Mouse (Mus musculus) forebrain, postnatal 0 days (tissue): ENCODE results near the gene Rab5if. TPM values are rescaled to one million over a fixed set of nuclear protein-coding genes. Genes with fewer than 3 reads are reported as not detected.

Experiments used
- ATAC-seq: fragments of 200-750 bp; cut with Nextera tagmentation; 2 replicates; pipeline ENCODE4 v1.8.0; 2017; ENCODE audit warnings: mild to moderate bottlenecking, moderate library complexity
- DNase-seq: peaks from one replicate; pipeline ENCODE4 v3.0.0-alpha.2; 2015
- H3K27ac ChIP-seq: fragments of 300-500 bp; sonication (generic); 2 replicates; pipeline ENCODE4 v1.5.1; 2014; ENCODE audit warnings: low read depth, mild to moderate bottlenecking, antibody characterized with exemption, low read length, moderate library complexity, mixed read lengths
- H3K27me3 ChIP-seq: fragments of 300-500 bp; sonication (generic); 2 replicates; pipeline ENCODE4 v1.6.1; 2014; ENCODE audit warnings: mild to moderate bottlenecking, low read length, mixed read lengths; ENCODE audit not compliant: insufficient read depth
- H3K36me3 ChIP-seq: fragments of 300-500 bp; sonication (generic); 2 replicates; pipeline ENCODE4 v1.6.1; 2014; ENCODE audit warnings: mild to moderate bottlenecking, moderate library complexity; ENCODE audit not compliant: insufficient read depth
- H3K4me1 ChIP-seq: fragments of 300-500 bp; sonication (generic); 2 replicates; pipeline ENCODE4 v1.6.1; 2014; ENCODE audit warnings: antibody characterized with exemption; ENCODE audit not compliant: insufficient read depth
- H3K4me2 ChIP-seq: fragments of 300-500 bp; sonication (generic); 2 replicates; pipeline ENCODE4 v1.6.1; 2014; ENCODE audit warnings: low read depth, mild to moderate bottlenecking, moderate library complexity
- H3K4me3 ChIP-seq: fragments of 300-500 bp; sonication (generic); 2 replicates; pipeline ENCODE4 v1.5.1; 2014; ENCODE audit warnings: low read depth, low read length, mixed read lengths
- H3K9ac ChIP-seq: fragments of 300-500 bp; sonication (generic); 2 replicates; pipeline ENCODE4 v1.6.1; 2014; ENCODE audit warnings: mild to moderate bottlenecking
- H3K9me3 ChIP-seq: fragments of 300-500 bp; sonication (generic); 2 replicates; pipeline ENCODE4 v1.6.1; 2016; ENCODE audit warnings: low read length
- CTCF ChIP-seq: sonication (generic); IDR thresholded peaks from 2 replicates; pipeline ENCODE4 v1.5.1; 2016; ENCODE audit warnings: antibody characterized with exemption, control low read depth, low read depth
- WGBS: fragments of 180-500 bp; shearing (Covaris S2); extraction: QIAGEN DNeasy Blood & Tissue Kit; methylation state at CpG from one replicate; pipeline ENCODE4 v1.1.7; 2014; 5-methylcytosine and 5-hydroxymethylcytosine counted together
- polyA plus RNA-seq: library from polyadenylated mRNA; unstranded; fragments of >200 nt; fragmentation: Nextera tagmentation; extraction: Ambion mirVana; gene quantifications from 2 replicates; pipeline ENCODE4 v1.2.1, GENCODE M21; 2015
- total RNA-seq: library from RNA; depleted of rRNA; stranded (reverse); fragments of >200 nt; gene quantifications from 2 replicates; pipeline ENCODE4 v1.2.3, GENCODE M21; 2014

Gene Rab5if
- total and polyA plus RNA-seq, 2 experiments from 2014 or later, result 123 to 154 TPM

- H3K4me1 ChIP-seq, result no peaks in the 10 kb centered on the region
- H3K4me2 ChIP-seq, result no peak overlapping the region
- H3K9ac ChIP-seq, result no peak overlapping the region
- H3K4me3 ChIP-seq, result no peak overlapping the region
- no peak overlapping the region for H3K27ac ChIP-seq
- no peaks in the 10 kb centered on the region for H3K36me3 ChIP-seq
- DNase-seq (no peak), ATAC-seq (no peak)
- no peaks in the 10 kb centered on the region for H3K9me3 ChIP-seq
- no peaks in the 10 kb centered on the region for H3K27me3 ChIP-seq
- TF ChIP-seq CTCF, result no peak
- 61% methylated on average over 6 of the region's 6 CpGs for WGBS
These were observed 24.1 kb upstream of the Rab5if start for GRCm38 (mm10) chr2:156838839-156839238.

- no peaks in the 10 kb centered on the region for H3K4me1 ChIP-seq
- no peaks in the 10 kb centered on the region for H3K9me3 ChIP-seq
- no peaks in the 10 kb centered on the region for H3K36me3 ChIP-seq
- DNase-seq (peak; percentile 72), ATAC-seq (peak; percentile 75)
- peak within 1 kb of the TSS; percentile 51 for H3K9ac ChIP-seq
- H3K4me3 ChIP-seq, result peak within 1 kb of the TSS; percentile 59
- H3K27me3 ChIP-seq, result no peaks in the 10 kb centered on the region
- H3K27ac ChIP-seq, result peak within 1 kb of the TSS; percentile 24
- peak within 1 kb of the TSS; percentile 96 for H3K4me2 ChIP-seq
- 4% methylated on average over 54 of the region's 61 CpGs for WGBS
- no peak for TF ChIP-seq CTCF
These were observed 23.4 kb upstream of the Rab5if start, which contains the start of gene Tgif2 for GRCm38 (mm10) chr2:156839319-156840191. Gene Tgif2 (plus strand): TSS chr2:156840007.

- TF ChIP-seq CTCF, result no peak
- Histone ChIP-seq H3K4me1 (no peaks in the 10 kb centered on the region), H3K27me3 (no peaks in the 10 kb centered on the region), H3K4me3 (peak overlapping the region; percentile 59), H3K27ac (peak overlapping the region; percentile 24), H3K9ac (peak overlapping the region; percentile 51), H3K9me3 (no peaks in the 10 kb centered on the region), H3K4me2 (peak overlapping the region; percentile 96), H3K36me3 (no peaks in the 10 kb centered on the region)
- WGBS, result 3% methylated on average over 60 of the region's 79 CpGs
- DNase-seq, result no peak
- peak; percentile 35 for ATAC-seq
These were observed 22.5 kb upstream of the Rab5if start for GRCm38 (mm10) chr2:156840301-156841027.

- Histone ChIP-seq H3K4me2 (peak overlapping the region; percentile 96), H3K9me3 (no peaks in the 10 kb centered on the region), H3K36me3 (no peaks in the 10 kb centered on the region), H3K27ac (peak overlapping the region; percentile 24), H3K4me3 (peak overlapping the region; percentile 59), H3K9ac (peak overlapping the region; percentile 51), H3K27me3 (no peaks in the 10 kb centered on the region), H3K4me1 (no peaks in the 10 kb centered on the region)
- peak; percentile 57 for ATAC-seq
- peak; percentile 54 for DNase-seq
- WGBS, result under 1% methylated on average over 40 of the region's 42 CpGs
- no peak for TF ChIP-seq CTCF
These were observed 21.7 kb upstream of the Rab5if start for GRCm38 (mm10) chr2:156841028-156841840.

GRCm38 (mm10) chr2:156841841-156842706 is 20.9 kb upstream of the Rab5if start:
- Histone ChIP-seq H3K4me3 (peak overlapping the region; percentile 59), H3K36me3 (no peaks in the 10 kb centered on the region), H3K27me3 (no peaks in the 10 kb centered on the region), H3K4me1 (no peaks in the 10 kb centered on the region), H3K4me2 (peak overlapping the region; percentile 96), H3K9me3 (no peaks in the 10 kb centered on the region), H3K27ac (no peak overlapping the region), H3K9ac (no peak overlapping the region)
- no peak for ATAC-seq
- 0 out of 2 replicates have a peak, but pooled peaks have one; percentile 2 for TF ChIP-seq CTCF
- DNase-seq, result peak; percentile 68
- WGBS, result 10% methylated on average over 20 of the region's 20 CpGs

GRCm38 (mm10) chr2:156842711-156843110 is 20.2 kb upstream of the Rab5if start:
- no peak for DNase-seq
- Histone ChIP-seq H3K36me3 (no peaks in the 10 kb centered on the region), H3K4me2 (peak overlapping the region; percentile 96), H3K9ac (peak overlapping the region; percentile 14; the same call in 1 of the 2 replicates), H3K9me3 (no peaks in the 10 kb centered on the region), H3K4me3 (no peak overlapping the region), H3K27me3 (no peaks in the 10 kb centered on the region), H3K4me1 (no peaks in the 10 kb centered on the region), H3K27ac (no peak overlapping the region)
- ATAC-seq, result no peak
- WGBS, result 17% methylated on average over 11 of the region's 11 CpGs
- TF ChIP-seq CTCF, result no peak
